Mouse (Mus musculus) spleen, postnatal 10 days (tissue): Measurements from ENCODE around the gene Adgre5.

ENCODE experiments used
- DNase-seq, 2 experiments: peaks; one replicate each; pipeline ENCODE4 v3.0.0; 2021 to 2022; ENCODE audit warnings: low spot score in 2 of 2

The Adgre5 gene

GRCm38 (mm10) chr8:83740976-83741741 is at the start of gene Adgre5:
Gene Adgre5, minus strand, starts transcription at chr8:83741326.
- DNase-seq: peak; percentile 59 to 71

DNA sequence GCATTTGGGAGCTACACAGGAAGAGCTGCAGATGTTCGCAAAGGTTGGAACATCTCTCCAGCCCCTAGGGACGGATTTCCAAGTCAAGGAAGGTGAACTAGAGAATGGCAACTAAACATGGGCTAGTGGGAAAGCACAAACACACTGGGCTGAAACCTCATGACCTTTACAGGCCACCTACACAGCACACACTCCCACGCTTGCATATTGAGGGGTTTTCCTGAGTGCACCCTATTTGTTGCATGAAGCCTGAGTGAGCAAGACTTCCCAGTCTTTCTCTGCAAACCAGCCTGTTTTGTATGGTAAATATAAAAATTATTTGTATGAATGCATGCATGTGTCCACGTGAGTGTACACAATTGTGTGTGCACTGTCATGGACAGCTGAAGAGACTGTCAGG is 48.7 kb upstream of the Adgre5 start:
- no peak for DNase-seq

GRCm38 (mm10) chr8:83785046-83785445 is 43.9 kb upstream of the Adgre5 start:
- DNase-seq: no peak

- peak; percentile 64 to 81 for DNase-seq
Observed at GRCm38 (mm10) chr8:83782832-83783558, 41.9 kb upstream of the Adgre5 start.

- DNase-seq: no peak
Observed at GRCm38 (mm10) chr8:83779610-83780009, 38.5 kb upstream of the Adgre5 start.

DNA sequence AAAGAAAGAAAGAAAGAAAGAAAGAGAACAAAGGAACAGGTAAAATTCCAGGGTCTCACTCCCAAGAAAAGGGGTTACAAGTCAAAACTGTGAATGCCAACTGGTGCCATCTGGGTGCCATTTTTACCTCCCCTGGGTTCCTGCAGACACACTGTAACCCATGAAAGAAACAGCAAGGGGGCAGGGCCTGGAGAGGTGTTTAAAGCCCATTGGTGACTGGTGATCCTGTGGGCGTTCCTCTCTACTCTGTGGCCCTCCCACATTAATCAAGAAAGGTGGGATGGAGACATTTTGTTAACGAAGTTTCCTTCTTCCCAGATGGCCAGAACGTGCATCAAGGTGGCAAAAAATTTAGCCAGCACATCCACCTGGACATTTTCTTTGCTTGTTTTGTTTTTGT is 36.9 kb upstream of the Adgre5 start:
- no peak for DNase-seq

- no peak for DNase-seq
Observed at GRCm38 (mm10) chr8:83776632-83777031, 35.5 kb upstream of the Adgre5 start.

DNA sequence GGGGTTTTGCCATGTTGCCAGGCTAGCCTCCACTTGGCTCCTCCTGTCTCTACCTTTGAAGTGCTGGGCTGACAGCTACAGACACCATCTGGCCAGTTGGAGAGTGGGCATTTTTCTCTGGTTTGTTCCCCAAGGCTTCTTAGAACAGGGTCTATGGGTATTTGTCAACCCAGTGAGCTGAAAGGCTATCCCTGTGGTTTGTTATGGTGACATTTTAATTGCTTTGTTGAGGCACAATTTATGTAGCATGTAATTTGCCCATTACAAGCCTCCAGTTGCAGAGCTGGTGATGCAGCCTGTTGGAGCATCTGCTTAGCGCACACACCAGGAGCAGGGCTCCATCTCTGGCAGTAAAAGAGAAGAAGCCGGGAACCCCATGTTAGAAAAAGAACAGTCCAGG is 33.1 kb upstream of the Adgre5 start:
- DNase-seq: no peak

GRCm38 (mm10) chr8:83773452-83773846 is 32.3 kb upstream of the Adgre5 start:
- no peak for DNase-seq

GRCm38 (mm10) chr8:83772701-83773451 is 31.8 kb upstream of the Adgre5 start:
- DNase-seq: peak; percentile 31 to 59

DNA sequence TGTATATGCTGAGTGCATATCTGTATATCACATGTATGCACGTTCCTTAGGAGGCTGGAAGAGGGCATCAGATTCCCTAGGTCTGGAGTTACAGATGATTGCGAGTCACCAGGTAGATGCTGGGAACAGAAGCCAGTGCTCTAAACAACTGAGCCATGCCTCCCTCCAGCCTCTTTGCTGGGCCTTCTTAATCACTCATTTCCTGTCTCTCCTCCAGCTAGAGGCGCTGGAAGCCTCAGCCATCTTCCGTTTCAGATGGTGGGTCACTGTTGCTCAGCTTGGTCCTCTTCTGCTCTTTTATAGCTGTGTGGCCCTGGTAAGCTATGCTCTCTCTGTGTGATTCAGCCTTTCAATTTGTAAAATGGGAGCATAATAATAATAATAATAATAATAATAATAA is 30.7 kb upstream of the Adgre5 start:
- no peak for DNase-seq

- DNase-seq: no peak
Observed at GRCm38 (mm10) chr8:83770669-83771068, 29.5 kb upstream of the Adgre5 start.

GRCm38 (mm10) chr8:83769720-83770119 is 28.6 kb upstream of the Adgre5 start:
- DNase-seq: no peak

DNA sequence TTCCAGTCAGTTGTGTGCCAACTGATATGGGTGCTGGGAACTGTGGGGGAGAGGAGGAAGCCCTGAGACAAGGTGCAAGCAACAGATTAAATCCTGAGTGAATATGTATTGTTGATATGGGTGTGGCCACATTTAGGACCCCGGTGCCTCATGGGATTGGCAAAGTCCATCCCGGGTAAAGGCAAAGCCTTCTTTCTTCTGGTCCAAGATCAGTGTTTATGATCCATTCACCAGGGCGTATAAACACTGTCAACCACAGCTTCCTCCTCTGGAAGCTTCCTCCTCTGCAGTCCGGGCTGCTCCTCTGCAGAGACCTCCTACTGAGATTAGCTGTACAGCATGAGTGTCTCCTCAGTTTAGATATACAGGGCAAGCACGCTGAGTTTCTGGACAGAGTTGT is 27.4 kb upstream of the Adgre5 start:
- DNase-seq: no peak

GRCm38 (mm10) chr8:83767442-83767841 is 26.3 kb upstream of the Adgre5 start:
- no peak for DNase-seq

DNA sequence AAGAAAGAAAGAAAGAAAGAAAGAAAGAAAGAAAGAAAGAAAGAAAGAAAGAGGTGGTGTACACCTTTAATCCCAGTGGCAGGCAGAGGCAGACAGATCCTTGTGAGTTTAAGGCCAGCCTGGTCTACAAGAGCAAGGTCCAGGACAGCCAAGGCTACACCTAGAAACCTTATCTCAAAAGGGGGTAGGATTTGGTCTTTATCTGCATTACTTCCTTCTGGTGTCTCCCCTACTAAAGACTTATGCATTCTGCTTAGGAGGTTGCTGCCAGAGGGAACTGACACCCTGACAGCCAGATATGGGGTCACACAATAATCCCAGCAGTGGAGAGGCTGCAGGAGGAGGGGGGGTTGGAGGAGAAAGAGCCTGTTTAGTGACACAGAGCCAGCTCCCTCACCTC is 24.5 kb upstream of the Adgre5 start:
- DNase-seq: no peak

DNA sequence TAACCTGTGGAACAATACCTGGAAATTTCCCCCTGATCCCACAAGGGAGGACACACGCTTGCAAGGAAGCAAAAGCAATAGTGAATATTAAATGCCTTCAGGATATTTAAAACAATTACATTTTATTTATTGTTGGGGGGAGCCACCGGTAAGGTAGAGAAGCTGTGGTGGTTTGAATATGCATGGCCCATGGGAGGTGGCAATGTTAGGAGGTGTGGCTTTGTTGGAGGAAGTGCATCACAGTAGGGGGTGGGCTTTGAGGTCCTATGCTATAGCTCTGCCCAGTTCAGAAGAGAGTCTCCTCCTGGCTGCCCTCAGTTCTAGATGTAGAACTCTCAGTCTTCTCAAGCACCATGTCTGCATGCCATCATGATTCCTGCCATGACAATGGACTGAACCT is 23.6 kb upstream of the Adgre5 start:
- DNase-seq: no peak

DNA sequence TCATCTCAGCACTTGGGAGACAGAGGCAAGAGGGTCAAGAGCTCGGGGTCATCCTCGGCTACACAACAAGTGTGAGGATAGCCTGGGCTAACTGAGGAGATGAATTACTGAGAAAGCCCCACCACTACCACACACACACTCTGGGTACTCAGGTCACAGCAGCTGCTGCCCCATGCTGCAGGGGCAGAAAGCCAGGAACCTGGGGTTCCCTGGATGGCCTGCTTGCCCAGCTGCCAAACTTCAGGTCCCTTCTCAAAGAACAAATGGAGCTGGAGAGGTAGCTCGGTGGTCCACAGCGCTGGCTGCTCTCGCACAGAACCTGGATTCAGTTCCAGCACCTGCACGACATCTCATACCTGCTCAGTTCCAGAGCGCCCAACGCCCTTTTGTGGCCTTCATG is 23.0 kb upstream of the Adgre5 start:
- DNase-seq: no peak

GRCm38 (mm10) chr8:83759231-83759759 is 18.2 kb upstream of the Adgre5 start:
- no peak for DNase-seq

DNA sequence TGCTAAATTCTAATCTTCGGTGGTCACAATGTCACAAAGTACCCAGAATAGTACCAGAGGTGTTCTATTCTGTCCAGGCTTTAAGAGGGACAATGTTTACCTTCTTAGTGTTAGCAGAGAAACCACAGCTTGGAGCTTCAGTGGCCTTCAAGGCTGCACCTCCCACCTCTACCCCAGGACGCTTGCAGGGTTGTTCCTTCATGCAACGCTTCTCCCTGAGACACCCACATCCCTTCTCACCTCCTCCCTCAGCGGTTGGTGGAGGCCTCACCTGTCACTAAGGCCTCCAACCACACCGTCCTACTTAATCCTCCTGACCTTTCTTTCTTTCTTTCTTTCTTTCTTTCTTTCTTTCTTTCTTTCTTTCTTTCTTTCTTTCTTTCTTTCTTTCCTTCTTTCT is 17.2 kb upstream of the Adgre5 start:
- DNase-seq: no peak

GRCm38 (mm10) chr8:83757084-83757607 is 16.0 kb upstream of the Adgre5 start:
- no peak for DNase-seq

GRCm38 (mm10) chr8:83756273-83756672 is 15.1 kb upstream of the Adgre5 start:
- DNase-seq: peak in 1 of 2 experiments; percentile 65
